Mouse (Mus musculus): ENCODE results near the gene Mmp28. TPM values are rescaled to one million over a fixed set of nuclear protein-coding genes. Genes with fewer than 3 reads are reported as not detected.

The Mmp28 gene
- polyA plus RNA-seq, 1 experiment, result 3.6 TPM

GRCm38 (mm10) chr11:83409087-83409754 lies 53.6 kb downstream of the Mmp28 start, which contains the start of gene Rasl10b:
Gene Rasl10b (plus strand): TSS chr11:83409137.
- no peak for DNase-seq (ENCODE audit: extremely low spot score in 1 of 2, low spot score in 1 of 2)

GRCm38 (mm10) chr11:83408242-83408641 lies 54.6 kb downstream of the Mmp28 start:
- no peak for DNase-seq (ENCODE audit: extremely low spot score in 1 of 2, low spot score in 1 of 2)

- peak in 1 of 2 experiments; percentile 64 for DNase-seq (ENCODE audit: extremely low spot score in 1 of 2, low spot score in 1 of 2)
Measured at GRCm38 (mm10) chr11:83406391-83406790, 56.5 kb downstream of the Mmp28 start.

GRCm38 (mm10) chr11:83403787-83404186 lies 59.1 kb downstream of the Mmp28 start:
- DNase-seq (ENCODE audit: extremely low spot score in 1 of 2, low spot score in 1 of 2), result no peak

GRCm38 (mm10) chr11:83398724-83399123 lies 64.1 kb downstream of the Mmp28 start:
- no peak for DNase-seq (ENCODE audit: extremely low spot score in 1 of 2, low spot score in 1 of 2)

GRCm38 (mm10) chr11:83397626-83398025 lies 65.2 kb downstream of the Mmp28 start:
- no peak for DNase-seq (ENCODE audit: extremely low spot score in 1 of 2, low spot score in 1 of 2)

GRCm38 (mm10) chr11:83394802-83395439 lies 68.0 kb downstream of the Mmp28 start:
- no peak for DNase-seq (ENCODE audit: extremely low spot score in 1 of 2, low spot score in 1 of 2)

GRCm38 (mm10) chr11:83393062-83393461 lies 69.8 kb downstream of the Mmp28 start:
- DNase-seq (ENCODE audit: extremely low spot score in 1 of 2, low spot score in 1 of 2), result no peak

Other genes with a start within 250 kb of the Mmp28 start
- gene Slfn14, start 176.3 kb downstream of the Mmp28 start, polyA plus RNA-seq (2012; rRNA removed), result not detected in 2 replicates
- gene Ap2b1, start 164.0 kb downstream of the Mmp28 start, polyA plus RNA-seq (2012; rRNA removed), result 115 and 125 TPM in 2 replicates
- 7.3 and 8.7 TPM in 2 replicates for gene Pex12, start 160.5 kb downstream of the Mmp28 start, polyA plus RNA-seq (2012; rRNA removed)
- 341 and 351 TPM in 2 replicates for gene Rasl10b, start 53.9 kb downstream of the Mmp28 start, polyA plus RNA-seq (2012; rRNA removed)
- gene Gas2l2, start 33.6 kb downstream of the Mmp28 start, polyA plus RNA-seq (2012; rRNA removed), result 0.04 TPM in 1 of 2 replicates, not detected in the other
- 0.60 and 0.80 TPM in 2 replicates for gene 1700020L24Rik, start 25.4 kb downstream of the Mmp28 start, polyA plus RNA-seq (2012; rRNA removed)
- gene Taf15, start 10.0 kb upstream of the Mmp28 start, polyA plus RNA-seq (2012; rRNA removed), result 70.8 and 70.9 TPM in 2 replicates
- not detected in 2 replicates for gene Heatr9, start 59.1 kb upstream of the Mmp28 start, polyA plus RNA-seq (2012; rRNA removed)
- 0.69 and 1.00 TPM in 2 replicates for gene Ccl5, start 67.4 kb upstream of the Mmp28 start, polyA plus RNA-seq (2012; rRNA removed)
- gene Ccl9, start 115.6 kb upstream of the Mmp28 start, polyA plus RNA-seq (2012; rRNA removed), result 1.8 TPM in 2 replicates
- gene Ccl6, start 130.0 kb upstream of the Mmp28 start, polyA plus RNA-seq (2012; rRNA removed), result 2.6 and 2.9 TPM in 2 replicates
- not detected in 2 replicates for gene Rpl9-ps1, start 182.6 kb upstream of the Mmp28 start, polyA plus RNA-seq (2012; rRNA removed)
- gene Ccl3, start 186.3 kb upstream of the Mmp28 start, polyA plus RNA-seq (2012; rRNA removed), result 1.1 and 1.3 TPM in 2 replicates
- gene Ccl4, start 199.5 kb upstream of the Mmp28 start, polyA plus RNA-seq (2012; rRNA removed), result 0.56 and 0.61 TPM in 2 replicates
- gene Wfdc17, start 240.9 kb upstream of the Mmp28 start, polyA plus RNA-seq (2012; rRNA removed), result 1.5 and 2.1 TPM in 2 replicates
- 3.9 and 4.7 TPM in 2 replicates for gene Wfdc18, start 245.9 kb upstream of the Mmp28 start, polyA plus RNA-seq (2012; rRNA removed)